Mouse (Mus musculus): ENCODE results near the gene Nxph4.
A peak's percentile ranks its signal among the peaks of the same experiment; 100 is the strongest.

Nxph4 gene

GRCm38 (mm10) chr10:127542720-127543119, 8.4 kb upstream of the Nxph4 start:
- no peak for DNase-seq (ENCODE audit: low spot score in 2 of 2)

DNA sequence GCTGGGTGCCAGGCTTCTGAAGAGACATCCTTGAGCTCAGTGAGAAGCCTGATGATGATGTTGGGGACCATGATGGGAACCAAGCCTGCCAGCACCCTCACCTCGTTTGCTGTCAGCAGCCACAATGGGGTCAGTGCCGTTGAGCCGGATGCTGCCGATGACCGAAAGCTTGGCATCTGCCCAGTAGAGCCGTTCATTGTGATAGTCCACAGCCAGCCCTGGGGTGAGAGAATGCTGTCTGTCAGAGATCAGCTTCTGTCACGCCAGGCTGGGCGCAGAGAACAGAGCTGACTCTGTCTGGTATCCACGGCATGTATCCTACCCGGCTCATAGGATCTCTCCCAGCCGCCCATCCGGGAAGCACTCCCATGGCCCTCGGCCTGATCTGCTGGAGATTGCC, 7.7 kb upstream of the Nxph4 start:
- DNase-seq (ENCODE audit: low spot score in 2 of 2): no peak

DNA sequence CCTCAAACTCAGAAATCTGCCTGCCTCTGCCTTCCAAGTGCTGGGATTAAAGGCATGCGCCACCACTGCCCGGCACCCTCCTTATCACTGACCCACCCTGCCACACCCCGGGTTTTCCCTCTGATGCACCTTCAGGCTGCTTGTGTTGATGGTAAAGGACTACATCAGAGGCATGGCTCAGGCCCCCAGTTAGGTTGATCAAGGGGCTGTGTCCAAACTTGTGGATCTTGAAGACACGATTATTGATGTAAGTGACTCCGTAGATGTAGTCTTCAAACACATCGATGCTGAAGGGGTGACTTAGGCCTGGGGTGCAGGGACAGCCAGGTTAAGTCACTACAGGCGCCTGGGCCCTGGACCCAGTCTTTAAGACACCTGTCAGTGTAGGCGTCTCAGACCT, 7.2 kb upstream of the Nxph4 start:
- no peak for DNase-seq (ENCODE audit: low spot score in 2 of 2)

GRCm38 (mm10) chr10:127537854-127538583, 3.7 kb upstream of the Nxph4 start:
- peak; percentile 59 to 68 for DNase-seq (ENCODE audit: low spot score in 2 of 2)

DNA sequence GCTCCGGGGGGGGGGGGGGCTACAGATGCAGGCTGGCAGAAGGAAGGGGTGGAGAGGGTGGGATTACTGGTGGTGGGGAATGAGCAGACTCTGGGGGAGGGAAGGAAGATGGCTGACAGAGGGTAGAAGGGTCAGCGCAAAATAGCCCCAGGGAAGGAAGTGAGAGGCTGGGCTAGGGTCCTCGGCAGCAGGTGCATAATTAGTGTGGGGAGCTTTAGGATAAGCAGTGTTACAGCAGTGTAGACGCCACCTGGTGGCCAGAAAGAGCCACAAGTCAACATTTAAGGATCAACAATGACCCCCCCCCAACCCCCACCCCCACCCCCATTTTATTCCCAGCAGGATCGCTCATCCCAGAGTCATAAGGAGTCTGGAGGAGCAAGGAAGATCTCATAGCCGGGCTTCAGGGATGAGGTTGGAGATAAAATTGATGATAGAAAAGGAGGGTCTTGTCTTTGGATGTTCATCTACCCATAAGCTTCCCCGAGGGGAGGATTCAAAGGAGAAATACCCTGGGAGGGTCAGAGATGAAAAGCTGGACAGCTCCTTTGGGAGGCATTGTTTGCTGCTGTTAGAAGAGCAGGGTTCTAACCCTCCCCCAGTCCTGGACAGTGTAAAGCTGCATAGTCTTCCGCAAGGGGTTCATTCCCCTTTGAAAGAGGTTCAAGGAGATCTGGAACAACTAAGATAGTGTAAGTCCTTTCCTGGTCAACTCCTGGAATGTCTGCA, 2.4 kb upstream of the Nxph4 start:
- peak in 1 of 2 experiments; percentile 37 for DNase-seq (ENCODE audit: low spot score in 2 of 2)

GRCm38 (mm10) chr10:127534929-127535384, 598 bp upstream of the Nxph4 start:
- DNase-seq (ENCODE audit: low spot score in 2 of 2): no peak

DNA sequence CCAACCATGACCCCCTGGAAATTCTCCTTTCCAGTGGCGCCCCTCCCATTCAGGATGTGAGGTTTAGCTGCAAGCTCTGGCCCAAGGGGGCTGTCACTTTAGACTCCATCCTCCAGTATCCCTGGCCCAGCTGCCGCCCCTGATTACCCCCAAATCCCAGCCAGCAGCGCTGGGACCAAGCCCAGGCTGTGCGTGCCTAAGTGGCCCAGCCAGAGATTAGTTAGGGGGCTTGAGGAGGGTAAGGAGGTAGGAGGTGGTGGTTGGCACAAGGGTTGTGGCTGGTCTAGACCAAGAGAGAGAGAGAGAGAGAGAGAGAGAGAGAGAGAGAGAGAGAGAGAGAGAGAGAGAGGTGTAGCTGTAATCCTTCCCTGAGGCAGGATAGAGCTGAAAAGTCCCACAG, 2.8 kb downstream of the Nxph4 start:
- DNase-seq (ENCODE audit: low spot score in 2 of 2): no peak

DNA sequence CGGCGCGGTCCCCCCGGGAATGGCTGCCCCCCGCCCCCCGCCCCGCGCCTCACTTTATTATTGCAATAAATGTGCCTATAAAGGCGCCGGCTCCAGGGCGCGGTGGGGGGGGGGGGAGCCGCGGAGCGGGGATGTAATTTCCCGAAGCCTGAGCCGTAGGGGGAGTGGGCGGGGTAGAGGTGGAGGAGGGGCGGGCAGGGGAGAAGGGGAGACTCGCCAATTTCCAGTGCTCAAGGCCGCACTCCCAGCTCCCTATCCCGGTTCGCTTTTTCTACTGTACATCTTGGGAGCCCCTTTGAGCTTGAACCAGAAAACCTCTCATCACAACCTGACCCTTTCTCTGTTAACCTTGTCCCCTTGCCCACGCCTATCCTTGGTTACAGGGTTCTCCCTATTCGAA, 3.4 kb downstream of the Nxph4 start:
- no peak for DNase-seq (ENCODE audit: low spot score in 2 of 2)

DNA sequence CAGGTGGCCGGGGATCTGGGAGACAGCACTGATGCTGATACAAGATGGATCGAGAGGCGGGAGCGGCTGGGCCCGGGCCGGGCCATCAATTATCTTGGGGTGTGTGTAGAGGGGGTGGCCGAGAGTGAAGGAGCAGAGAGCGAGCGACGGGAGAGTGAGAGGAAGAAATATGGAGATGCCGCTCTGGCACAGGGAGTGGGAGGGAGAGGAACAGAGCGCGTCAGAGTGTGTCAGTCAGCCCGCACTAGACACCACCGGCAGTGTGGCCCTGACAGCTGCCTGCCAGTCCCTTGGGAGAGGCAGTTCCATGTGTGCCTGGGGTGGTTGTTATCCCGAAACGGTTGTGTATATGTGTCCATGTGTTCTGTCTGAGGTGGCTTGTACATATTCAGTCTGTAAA, 6.9 kb downstream of the Nxph4 start:
- DNase-seq (ENCODE audit: low spot score in 2 of 2): no peak

DNA sequence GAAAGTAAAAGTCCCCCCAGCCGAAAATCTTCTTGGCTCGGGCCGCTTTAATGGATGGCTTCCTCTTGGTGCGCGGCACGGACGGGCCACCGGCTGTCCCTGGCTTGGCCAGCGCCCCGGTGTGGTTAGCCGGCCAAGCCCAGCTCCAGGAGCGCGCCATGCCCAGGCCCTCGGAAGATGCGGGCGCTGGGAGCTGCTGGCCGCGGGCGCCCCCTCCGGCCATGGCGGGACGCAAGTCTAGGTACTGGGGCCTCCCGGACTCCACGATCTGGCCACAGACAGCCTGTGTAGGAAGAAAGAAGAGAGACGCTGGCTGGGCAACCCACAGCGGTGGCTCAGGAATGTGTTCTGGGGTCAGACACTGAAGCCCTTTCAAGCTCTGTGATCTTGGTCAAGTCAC, 7.7 kb downstream of the Nxph4 start:
- DNase-seq (ENCODE audit: low spot score in 2 of 2): peak in 1 of 2 experiments; percentile 35

- DNase-seq (ENCODE audit: low spot score in 2 of 2): no peak
Measured at GRCm38 (mm10) chr10:127526048-127526447, 8.3 kb downstream of the Nxph4 start.

DNA sequence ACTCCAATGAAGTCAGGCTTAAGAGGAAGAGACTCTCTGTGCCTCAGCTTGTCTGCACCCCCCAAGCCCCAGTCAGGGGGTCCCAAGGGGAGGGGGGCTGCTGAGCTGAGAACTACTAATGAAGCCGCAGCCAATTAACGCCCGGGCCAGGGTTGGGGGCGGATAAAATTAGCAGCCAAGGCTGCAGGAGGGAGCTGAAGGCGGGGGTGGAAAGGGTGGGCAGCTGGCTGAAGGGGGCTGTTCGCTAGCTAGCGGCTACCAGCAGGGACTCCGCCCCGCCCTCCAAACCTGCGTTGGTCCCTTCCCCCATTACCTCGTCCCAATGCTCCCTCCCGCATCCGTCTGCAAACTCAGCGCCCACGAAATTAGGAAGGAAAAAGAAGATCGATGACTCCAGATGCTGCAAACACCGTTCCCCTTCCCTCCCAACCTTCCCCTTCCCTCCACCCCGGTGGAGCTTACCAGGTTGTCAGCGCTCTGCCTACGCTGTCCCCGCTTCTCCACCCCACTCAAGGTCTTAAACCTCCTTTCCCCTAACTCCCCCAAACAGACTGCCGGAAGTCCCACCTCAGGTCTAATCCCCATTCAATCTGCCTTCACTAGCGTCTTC, 9.6 kb downstream of the Nxph4 start:
- DNase-seq (ENCODE audit: low spot score in 2 of 2): no peak

DNA sequence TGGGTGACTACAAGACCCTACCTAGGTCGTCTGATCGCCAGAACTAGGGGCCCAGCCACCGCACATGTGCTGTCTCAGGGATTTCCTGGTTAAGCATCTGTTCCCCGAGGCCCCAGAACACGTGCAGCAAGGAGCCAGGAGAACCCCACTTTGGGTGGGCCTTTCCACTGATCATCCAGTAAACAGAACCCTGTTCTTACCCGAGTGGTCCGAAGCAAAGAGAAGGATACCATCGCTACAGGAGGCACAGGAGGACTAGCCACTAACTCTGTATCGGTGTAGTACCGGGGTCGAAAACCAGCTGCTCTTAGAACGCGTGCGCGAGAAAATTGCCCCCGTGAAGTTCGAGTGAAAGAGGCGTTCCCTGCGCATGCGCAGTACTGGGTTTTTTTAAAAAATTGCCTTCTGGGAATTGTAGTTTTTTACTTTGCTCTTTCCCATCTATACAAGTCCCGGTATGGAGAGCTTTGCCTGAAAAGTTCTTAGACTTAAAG, 12.2 kb downstream of the Nxph4 start, which contains the start of gene Shmt2:
Gene Shmt2, minus strand, starts transcription at position 357 of the 494 bp plus-strand sequence.
- peak; percentile 73 to 81 for DNase-seq (ENCODE audit: low spot score in 2 of 2)

DNA sequence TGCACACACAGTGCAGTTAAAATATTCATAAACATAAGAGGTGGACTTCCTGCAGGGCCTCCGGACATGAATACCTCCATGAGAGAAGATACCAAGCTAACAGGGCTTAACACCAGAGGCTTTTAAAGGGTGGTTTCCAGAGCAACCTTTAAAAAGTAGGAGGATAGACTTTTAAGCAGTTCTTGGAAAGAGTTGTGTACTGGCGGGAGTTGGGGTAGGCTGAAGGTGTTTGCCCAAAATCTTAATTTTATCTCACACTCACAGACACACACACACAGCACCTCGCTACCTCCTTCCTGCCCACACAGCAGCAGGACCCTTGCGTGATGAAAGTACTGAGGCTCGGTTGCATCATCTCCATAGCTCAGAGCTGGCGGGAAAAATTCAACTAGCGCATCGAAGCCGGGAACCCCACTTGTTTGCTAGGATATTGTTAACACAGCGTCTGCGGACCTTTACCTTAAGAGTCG, 12.7 kb downstream of the Nxph4 start:
- DNase-seq (ENCODE audit: low spot score in 2 of 2): no peak

GRCm38 (mm10) chr10:127520714-127521357, 13.5 kb downstream of the Nxph4 start:
- DNase-seq (ENCODE audit: low spot score in 2 of 2): no peak

- no peak for DNase-seq (ENCODE audit: low spot score in 2 of 2)
Measured at GRCm38 (mm10) chr10:127519903-127520713, 14.3 kb downstream of the Nxph4 start.

DNA sequence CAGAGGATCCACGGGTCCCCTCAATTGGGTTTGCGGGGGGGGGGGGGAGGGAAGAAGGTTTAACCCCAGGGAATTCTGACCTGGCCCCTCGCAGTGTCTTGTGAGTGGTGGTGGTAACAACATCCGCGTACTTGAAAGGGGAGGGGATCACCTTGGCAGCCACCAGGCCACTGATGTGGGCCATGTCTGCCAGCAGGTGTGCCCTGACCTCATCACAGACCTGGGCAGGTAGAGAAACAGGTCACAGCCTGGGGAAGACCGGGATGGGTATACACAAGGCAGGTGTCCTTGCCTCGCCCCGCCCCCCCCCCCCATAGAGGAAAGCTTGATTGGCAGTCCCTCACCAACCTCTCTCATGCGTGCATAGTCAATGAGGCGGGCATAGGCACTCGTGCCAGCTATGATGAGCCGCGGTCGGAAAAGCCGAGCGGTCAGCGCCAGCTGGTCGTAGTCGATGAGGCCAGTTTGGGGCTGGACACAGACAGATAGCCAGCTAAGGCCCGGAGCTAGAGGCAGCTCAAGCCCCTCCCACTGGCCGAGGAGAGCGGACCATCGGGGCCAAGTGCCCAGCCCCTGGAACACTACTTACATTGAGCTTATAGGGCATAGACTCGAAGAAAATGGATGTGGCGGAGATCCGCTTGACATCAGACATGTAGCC, 15.2 kb downstream of the Nxph4 start:
- no peak for DNase-seq (ENCODE audit: low spot score in 2 of 2)

GRCm38 (mm10) chr10:127517941-127518340, 16.4 kb downstream of the Nxph4 start:
- no peak for DNase-seq (ENCODE audit: low spot score in 2 of 2)

DNA sequence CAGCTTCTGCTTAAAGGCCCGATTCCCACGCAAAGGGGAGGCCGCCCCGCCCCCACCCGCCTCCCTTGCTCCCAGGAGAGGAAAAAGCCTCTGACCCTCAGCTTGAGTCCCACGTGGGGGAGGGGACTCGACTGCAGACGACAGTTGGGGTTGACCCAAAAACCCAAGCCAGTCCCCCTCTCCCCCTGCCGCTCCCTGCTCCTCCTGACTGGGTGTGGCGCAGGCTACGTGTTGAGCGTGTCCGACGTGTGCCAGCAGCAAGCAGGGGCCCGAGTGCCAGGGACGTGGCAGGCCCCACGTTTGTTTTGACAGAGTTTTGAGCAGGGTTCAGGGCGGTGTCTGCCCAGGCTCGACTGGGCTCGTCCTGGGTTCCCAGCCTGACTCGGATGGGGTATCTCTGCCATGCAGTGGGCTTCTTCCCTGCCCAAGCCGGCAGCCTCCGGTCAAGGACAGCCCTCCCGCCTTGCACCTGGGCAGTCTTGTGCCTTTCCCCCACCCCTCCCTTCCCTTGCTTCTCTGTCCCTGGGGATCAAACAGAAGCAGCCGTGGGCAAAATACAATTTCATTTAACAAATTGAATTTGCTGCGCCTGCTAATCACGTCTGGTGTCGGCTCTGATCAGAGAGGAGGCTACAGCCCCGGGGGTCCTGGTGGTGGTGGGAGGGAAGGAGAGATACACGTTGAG, 17.6 kb downstream of the Nxph4 start:
- DNase-seq (ENCODE audit: low spot score in 2 of 2): no peak

DNA sequence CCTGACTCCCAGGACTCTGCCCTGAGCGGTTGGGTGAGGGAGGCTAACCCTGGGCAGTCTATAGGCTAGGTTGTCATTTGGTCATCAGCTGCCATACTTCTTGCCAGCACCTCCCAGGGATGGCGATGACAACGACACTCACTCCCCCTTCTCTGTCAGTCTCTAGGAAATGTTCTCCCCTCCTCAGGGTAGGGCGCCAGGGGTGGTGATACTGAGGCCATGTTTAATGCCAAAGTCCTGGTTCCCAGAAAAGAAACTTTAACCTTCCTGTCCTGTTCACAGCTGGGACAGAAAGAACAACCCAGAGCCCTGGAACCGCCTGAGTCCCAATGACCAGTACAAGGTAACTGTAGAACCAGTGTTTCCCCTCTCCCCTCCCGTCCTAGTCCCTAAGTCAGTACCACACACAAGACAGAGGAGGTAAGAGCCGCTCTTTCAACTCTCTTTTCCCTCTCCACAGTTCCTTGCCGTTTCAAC, 18.3 kb downstream of the Nxph4 start:
- DNase-seq (ENCODE audit: low spot score in 2 of 2): no peak
